Mouse (Mus musculus): ENCODE data around the gene Vrk1.

Gene Vrk1

DNA sequence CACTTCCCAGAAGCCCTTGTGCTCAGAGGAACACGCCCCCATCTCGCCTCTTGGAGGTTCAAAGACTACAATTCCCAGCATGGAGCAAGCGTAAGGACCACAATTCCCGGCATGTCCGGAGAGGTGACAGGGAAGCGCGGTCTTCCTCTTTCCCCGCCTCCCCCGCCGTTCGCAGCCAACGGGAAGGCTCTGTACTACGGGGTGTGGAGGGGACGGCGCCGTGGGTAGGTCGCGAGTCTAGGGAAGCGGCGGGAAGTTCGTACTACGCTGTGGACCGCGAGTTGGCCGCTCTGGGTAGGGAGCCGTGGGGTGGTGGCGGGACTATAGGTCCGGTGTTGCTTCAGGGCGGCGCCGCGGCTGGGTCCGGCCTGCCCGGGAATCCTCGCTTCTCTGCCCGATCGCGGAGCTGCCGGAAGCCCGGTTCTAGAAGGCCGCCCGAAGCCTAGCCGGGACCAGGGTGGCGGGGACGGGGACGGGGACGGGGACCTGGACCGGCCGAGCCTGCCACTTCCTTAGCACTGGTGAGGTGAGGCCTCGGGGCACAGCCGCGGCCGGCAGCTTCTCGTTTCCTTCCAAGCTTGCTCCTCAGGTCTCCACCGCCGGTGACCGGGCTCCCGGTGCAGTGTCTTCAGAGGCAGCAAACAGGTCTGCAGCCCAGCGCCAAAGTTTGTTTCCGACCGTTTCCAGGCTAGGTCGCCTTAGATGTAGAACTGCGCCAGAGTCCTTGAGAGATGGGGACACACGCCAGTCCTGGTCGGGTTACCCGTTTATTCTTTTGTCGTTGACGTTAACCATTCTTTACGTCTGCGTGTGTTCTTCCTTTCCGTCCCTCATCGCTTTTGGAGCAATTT is at the start of gene Vrk1:
Vrk1 (plus strand) TSS at position 164 of the 851 bp plus-strand sequence.
- peak; percentile 98 for DNase-seq

DNA sequence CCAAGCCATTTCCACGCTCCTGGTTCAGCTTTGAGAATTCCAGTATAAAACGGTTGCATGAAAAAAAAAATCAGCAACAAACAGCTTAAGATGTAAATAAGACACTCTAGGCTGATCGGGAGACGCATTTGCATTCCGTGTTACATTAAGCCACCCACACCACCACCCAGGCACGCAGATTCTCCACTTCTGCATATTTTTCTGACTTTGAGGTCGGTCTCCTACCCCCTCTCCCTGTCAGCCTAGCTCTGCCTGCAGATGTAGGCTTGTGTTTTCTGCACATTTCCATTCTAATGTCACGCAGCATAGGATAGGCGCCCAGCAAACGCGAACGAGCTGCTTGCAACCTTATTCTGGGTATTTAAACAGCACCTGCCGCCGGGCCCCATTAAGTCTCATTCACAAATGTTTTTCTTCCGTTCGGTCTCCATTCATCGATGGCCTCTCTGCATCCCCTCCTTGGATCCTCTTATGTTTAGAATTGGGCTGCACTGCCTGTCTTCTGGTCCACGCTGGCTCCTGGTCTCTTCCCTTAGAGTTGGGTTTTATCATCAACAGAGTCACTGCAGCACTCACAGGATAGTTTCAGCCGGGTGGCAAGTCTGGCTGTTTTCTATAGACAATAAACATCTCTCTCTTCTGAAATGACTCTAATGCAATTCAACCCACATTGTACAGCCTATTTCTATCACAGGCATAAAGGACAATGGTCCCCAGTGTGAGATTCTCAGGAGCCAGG is 49.3 kb upstream of the Vrk1 start:
- DNase-seq: no peak

DNA sequence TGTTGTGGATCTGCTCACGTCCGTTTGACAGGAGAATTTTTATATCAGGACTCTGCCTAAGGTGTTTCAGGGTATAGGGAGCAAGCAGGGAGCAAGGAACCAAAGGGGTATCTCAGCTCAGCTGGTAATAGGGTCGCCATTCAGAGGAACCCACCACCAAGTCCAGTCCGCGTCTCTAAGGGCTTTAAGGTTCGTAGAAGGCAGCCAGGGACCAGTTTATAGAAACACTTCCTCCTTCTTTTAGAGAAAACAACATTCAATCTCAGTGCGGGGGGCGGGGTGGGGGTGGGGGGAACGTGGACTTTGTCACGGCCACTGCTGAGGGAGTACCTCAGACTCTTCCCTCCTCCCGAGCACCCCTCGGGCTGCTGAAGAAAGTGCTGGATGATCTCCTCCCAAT is 48.4 kb upstream of the Vrk1 start:
- no peak for DNase-seq

DNA sequence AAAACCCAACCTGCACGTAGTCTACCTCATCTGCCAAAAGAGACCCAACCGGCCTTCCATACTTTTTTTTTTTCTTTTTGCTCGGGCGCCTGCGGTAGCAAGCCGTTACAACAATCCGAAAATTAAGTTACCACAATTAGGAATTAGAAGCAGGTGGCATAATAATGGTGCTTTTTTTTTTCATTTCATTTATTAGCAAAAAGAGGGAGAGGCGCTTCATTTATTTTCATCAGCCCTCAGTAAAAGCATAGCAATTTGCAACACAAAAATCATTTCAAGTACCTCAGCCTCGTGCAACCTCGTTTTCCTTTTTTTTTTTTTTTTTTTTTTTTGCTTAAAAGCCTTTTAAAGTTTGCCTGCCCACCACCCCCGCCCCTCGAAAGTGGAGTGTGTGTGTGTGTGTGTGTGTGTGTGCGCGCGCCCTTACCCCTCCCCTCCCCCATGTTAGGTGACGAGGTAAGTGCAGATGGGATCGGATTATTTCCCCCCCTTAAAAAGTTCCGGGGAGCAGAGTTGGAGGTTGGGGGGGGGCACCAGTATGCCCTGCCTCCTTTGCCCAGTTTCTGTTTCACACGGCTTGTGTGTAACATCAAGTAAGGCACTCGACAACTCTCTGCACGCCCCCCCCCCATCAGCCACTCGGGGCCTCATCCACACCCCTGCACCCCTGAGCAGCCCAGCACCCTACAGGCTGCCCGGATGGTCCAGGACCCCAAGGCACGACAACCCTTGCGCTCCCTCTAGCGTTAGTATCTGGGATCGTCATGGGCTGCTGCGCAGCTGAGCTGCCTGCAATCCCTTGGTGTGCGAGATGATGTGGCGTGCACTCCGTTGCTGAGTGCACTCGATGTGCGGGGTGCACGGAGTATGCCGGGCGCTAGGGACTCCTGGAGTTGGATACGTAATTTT is 47.7 kb upstream of the Vrk1 start:
- DNase-seq: peak; percentile 92

DNA sequence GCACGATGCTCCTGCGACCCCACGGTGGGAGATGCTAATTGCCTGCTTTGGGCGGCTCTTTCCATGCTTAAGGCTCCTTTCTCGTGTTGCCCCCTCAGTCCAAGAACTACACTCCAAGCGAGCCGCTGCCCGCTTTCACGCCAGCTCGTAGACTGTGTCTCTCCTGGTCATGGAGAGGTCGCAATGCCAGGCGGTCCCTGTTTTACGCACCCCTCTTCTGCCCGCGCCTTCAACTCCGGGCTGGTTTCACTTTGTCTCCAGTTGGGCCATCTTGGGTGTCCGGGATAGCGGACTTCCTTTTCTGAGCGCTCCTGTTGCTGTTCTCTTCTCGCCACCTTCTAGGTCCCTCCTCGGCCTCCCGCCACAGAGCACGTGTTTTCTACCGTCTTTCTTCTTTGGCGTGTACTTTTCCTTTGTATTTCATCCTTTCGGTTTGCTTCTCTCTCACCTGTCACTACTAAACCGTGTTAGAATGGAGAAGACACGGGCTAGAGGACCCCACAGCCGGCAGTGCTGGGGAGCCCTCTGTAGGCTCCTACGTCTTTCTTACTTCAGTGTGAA is 46.9 kb upstream of the Vrk1 start:
- DNase-seq: no peak

DNA sequence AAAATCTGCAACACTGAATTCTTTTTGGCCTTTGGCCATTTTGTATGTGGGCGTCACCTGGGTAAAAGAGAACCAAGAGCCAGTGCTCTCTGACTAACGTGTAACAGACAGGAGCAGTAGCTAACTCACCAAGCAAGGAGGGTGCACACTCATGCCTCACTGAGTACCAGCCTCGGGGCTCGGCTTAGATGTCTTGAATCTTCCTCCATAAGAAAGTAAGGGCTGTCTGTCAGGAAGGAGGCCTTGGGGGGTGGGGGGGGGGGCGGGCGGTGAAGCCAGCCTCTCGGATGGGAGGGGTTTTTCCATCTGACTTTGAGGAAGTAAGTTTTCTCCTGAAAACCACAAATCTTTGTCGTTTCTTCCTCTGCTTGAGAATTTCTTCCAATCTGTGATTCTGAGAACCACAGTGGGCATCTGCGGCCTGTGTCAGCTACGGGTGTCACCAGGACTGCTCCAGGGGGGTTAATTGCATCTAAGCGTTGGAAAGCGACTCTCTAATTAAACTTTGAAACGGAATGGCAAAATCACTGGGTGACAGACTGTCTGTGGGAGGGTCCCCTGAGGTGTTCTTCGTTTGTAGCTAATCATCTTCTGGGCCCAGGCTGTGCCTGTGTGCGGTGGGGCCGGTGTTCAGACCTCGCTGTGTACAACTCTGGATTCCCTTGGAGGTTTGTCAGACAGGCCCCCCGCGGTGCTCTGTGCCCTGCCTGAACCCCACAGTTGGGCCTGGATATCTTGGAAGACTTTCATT is 43.0 kb upstream of the Vrk1 start:
- DNase-seq: no peak

DNA sequence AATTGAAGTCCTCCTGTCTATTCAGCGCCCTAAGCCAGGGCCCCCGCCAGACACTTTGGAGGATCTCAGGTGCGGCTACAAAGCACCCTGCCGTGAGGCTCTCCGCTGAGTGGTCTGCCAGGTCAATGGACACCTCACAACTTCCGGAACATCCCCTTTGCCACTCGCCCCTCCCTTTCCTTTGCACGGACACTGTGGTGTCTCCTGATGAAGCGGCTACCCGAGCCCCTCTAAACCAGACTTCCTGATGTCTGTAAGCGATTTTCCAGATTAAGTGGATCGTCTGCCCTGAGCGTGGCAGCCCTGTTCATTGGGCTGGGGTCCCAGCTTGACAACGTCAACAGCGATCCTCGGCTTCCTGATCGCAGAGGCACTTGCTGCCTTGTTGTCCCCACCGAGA is 42.2 kb upstream of the Vrk1 start:
- DNase-seq: peak; percentile 48

DNA sequence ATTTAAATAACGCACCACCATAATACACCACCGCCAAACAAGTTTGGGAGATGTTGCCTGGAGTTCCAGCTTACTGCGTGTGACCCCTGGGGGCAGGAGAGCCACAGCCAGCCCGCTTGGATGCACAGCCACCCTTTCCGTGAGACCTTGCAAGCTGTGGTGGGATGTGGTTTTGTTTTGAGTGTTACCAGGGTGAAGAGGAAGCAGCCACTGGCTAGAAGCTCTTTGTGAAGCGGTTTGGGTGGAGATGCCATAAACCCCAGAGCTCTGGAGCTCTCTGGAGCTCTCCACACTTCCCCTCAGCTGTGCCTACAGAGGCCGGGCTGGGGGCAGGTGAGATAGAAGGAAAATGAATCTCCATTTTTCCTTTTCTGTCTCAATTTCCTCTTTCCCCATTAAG is 38.8 kb upstream of the Vrk1 start:
- DNase-seq: no peak

DNA sequence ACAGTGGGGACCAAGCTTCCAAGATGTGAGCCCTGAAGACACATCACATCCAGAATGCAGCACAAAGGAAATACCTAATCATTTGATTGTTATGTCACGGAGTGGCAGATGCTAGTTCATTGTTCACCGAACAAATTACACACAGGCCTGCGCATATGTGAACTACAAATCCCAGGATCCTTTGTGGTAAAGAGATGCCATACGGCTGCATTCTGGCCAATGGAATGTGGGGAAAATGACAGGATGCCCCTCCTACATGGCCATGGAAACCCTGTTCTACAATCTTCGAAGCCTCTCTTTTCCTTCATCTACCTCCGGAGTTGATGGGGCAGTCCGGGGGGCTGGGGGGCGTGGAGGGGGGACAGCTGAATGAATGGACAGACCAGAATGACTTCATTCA is 37.4 kb upstream of the Vrk1 start:
- no peak for DNase-seq

DNA sequence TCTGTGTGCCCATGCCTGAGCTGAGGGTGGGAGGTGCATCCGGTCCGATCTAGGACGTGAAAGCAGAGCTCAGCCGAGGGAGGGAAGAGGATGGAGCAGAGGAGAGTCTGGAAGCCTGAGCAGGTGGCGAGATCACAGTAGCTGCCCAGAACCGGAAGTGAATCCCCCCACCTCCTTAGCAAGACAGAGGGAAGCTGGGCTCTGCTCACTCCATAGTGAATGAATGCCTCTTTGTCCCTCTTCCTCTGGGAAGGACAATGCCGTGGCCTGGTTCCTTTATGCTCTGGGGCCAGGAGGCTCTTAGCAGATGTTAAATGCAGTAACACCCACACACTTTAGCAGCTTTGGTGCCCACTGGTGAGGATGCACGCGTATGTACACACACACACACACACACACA is 36.3 kb upstream of the Vrk1 start:
- DNase-seq: peak; percentile 67

DNA sequence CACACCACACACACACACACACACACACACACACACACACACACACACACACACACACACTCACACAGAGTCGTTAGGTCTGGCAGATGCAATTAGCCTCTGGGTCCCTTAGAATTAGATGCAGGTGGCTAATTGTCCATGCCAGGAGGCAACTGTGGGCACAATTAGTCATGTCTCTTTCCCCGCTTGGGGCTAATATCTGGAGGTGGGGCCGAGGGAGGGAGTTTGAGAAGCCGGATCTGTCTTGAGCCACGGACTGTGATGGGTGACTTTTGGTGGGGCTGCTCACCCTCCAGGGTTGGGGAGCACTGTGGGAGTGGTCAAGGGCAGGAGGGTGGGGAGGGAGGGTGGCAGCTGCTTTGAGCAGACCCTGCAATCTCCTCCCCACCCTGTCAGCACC is 35.9 kb upstream of the Vrk1 start:
- DNase-seq: no peak

DNA sequence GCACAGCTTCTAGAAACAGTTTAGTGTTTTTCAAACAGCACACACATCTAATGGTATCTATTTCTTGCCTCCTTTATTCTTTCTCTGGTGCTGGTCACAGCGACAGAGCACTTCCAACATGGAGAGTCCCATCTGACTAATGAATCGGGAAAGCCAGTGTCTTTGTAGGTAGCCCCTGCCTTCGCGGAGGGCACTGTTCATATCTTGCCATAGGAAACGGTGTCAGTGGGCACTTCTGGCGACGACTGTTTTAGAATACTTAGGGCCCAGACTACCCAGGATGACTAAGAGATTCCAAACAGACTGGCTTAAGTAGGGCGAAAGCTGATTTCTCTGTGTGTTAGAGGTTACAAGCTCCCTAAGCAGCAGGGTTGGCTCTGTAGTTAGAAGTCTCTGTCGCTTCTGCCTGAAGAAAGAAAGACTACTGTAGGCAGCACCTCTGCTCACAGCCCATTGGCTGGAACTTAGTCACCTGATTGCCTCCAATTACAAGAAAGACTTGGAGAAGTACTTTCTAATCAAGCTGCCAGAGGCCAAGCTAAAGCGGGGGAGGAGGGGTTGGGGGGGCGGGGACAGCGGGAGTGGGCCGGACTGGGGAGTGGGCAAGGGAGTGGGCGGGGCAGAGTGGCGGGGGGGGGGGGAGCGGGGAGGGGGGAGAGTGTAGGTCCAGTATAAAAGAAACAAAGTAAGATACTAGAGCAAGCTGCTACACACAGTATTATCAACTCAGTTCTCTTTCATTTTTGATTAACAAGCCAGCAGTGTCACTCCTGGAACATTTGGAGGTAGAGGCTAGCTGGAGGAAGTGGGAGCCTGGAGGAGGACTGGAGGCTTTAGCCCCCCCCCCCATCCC is 28.7 kb upstream of the Vrk1 start:
- no peak for DNase-seq

DNA sequence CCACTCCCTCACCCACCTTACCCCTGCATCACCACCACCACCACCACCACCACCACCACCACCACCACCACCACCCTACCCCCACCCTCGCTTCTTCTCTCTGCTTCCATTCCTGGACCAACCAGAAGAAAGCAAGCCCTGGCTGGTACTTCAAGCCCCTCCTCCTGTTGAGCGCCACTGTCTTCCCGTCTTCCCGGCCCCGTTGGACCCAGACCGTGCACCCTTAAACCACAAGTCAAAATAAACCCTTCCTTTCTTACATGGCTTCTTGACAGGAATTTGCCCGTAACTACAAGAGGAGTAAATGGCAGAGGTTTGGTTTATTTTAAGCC is 28.1 kb upstream of the Vrk1 start:
- no peak for DNase-seq

DNA sequence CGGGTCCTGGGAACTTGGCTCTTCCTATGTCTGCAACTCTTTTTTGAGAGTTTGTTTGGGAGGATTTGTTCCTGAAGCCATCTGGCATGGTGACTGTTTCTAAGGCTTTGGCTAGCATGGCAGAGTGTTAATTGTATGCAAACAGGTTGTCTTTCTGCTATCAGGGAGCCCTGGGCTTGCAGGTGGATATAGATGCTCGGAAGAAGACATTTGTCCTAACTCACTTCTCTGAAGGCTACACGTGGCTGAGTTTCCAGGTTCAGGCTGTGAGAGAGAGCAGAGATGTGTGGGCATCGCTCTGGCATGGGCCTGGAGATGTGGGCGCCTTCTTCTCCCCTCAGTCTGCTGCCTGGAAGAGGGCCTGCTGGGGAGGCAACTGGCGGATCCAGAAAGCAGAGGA is 27.4 kb upstream of the Vrk1 start:
- no peak for DNase-seq

DNA sequence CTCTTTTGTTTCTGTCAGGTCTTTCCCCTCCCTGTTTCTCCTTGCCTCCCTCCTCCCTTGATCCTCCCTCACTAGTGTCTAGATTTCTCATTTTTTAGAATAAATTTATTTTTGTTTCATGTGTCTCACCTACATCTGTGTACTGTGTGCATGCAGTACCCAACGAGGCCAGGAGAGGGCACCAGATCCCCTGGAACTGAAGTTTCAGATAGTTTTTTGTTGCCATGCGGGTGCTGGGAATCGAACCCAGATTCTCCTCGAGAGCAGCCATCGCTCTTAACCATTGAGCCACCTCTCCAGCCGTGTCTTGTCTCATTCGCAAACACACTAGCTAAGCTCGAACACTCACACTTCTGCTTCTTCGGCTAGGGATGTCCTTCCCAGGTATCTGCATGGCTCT is 26.5 kb upstream of the Vrk1 start:
- no peak for DNase-seq

DNA sequence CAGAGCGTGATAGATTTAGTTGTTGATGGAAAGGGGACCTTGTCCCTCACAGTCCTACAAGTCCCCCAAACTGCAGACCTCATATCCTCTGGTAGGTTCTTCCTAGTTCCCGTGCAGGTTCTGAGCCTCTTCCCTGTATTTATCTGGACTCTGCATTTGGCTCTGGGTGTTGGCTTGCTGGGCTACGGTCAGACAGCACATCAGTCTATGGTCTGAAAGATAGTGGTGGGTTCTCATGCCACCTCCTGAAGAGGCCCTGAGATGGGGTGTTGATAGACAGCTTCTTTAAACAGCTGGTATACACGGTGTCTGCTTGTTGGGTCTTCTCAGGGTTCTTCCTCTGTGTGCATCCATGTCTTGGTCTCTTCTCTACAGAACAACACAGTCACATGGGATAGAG is 21.6 kb upstream of the Vrk1 start:
- no peak for DNase-seq

DNA sequence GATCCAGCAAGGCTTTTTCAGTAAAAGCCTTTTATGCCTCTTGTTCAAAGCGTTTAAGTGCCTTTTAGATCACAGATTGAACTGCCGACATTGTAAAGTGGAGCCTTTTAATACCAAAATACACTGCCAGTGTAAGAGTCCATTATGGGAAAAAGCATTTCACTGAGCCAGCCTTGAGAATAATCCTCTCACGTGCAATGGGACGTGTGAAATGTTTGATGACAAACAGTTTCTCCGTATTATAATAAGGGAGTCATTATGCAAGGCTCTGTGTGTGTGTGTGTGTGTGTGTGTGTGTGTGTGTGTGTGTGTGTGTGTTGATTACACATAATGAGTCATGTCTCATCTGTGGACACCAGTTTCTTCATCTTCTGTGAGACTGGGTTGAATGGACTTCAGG is 17.3 kb upstream of the Vrk1 start:
- DNase-seq: no peak

DNA sequence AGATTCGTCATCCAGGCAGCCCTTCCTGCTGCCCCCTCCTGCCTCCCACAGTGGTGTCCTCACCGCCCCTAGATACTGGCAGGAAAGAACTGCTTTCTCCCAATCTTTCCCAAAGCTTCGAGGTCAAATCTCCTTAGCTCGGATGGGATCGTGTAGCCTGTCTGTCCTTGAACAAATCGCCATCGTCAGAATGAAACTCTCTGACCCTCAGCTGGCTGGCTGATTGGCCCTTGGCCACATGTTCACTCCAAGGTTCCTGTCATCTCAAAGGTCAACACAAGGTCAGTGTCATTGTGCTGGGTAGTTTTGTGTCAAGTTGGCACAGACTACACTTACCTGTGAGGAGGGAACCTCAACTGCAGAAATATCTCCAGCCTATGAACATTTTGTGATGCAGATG is 16.7 kb upstream of the Vrk1 start:
- no peak for DNase-seq

DNA sequence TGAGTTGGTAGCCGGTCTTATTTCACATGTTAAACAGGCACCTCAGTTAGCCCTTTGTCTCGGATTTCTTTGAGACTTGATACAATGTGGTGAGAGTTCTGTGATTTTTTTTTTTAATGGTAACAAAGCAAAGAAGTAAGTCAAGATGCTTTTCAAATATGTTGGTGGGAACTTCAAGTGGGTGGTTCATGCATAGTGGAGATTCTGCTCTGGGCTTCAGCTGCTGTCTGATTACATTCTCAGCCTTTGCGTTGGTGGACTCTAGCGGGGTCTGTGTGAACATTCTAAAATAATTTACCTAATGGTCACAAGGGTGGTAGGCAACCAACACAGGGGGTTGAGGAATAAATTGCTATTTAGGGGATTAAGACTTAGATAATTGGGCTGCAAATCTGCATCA is 14.1 kb upstream of the Vrk1 start:
- DNase-seq: no peak

DNA sequence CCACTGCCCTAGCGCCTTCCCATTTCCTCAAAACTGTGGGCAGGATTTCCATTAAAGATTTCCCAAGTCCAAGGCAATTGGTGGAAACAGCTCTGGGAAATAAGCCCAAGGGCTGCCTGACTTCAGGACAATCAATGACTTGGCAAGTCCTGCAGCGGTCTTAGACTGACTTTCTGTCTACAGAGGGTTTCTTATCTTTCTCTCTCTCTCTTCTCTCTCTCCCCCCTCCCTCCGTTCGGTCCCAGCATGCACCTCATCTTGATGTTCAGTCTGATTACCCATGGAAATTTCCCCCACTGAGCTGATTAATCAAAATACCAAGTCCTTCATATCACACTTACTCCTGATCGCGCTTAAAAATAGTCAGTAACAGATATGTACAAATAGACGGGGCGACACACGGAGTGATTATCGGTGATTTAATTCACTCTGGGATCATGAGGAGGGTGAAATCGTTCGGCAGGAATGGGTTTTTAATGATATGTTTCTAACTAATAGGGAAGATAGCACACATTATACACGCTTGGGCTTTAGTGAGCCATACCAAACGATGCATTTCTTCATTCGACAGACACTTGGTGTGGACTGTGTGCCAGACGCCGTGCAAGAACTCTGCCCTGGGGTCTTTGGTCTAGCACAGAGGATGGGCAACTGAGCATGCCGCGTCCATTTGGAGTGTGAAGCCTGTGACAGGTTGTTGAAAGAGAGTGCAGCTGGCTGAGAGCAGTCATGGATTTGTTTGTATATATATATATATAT is 12.8 kb upstream of the Vrk1 start:
- no peak for DNase-seq

DNA sequence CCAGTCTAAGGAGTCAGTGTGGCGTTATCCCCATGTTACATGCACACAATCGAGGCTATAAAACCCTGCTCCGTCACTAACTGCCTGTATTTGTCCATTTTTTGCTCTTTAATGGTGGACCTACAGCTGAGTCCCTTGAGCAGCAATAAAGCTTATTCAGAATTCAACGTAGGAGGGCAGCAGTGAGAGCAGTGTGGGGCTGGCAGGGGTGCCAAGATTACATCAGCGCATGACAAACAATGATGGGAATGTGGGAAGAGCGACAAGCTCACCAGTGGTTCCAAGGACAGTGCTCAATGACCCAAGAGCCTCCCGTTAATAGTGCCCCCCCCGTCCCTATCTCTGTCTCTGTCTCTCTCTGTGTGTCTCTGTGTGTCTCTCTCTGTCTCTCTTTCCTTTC is 8.3 kb upstream of the Vrk1 start:
- no peak for DNase-seq

Measured in embryo, embryonic 11 days (tissue).